Mouse (Mus musculus): ENCODE data around the gene Gckr. TPM values are rescaled to one million over a fixed set of nuclear protein-coding genes. Genes with fewer than 3 reads are reported as not detected.

Gckr gene
- polyA plus RNA-seq, 1 experiment, result not detected

- Histone ChIP-seq H3K36me3 (replicated peaks; ENCODE audit: low read length) (peaks cover 93% of the 10 kb centered on the region), H3K4me3 (replicated peaks) (no peak overlapping the region), H3K9me3 (no peaks in the 10 kb centered on the region), H3K4me1 (peaks cover 50% of the 10 kb centered on the region), H3K27me3 (replicated peaks) (no peaks in the 10 kb centered on the region)
- no peak for TF ChIP-seq GATA1 (IDR thresholded peaks at IDR 0.05; ENCODE audit: borderline replicate concordance, low read length)
Measured at GRCm38 (mm10) chr5:31255971-31256370, 41.3 kb upstream of the Gckr start.

- Histone ChIP-seq H3K27me3 (replicated peaks) (peaks cover 6% of the 10 kb centered on the region), H3K36me3 (replicated peaks; ENCODE audit: low read length) (peaks cover 93% of the 10 kb centered on the region), H3K9me3 (no peaks in the 10 kb centered on the region), H3K4me1 (peaks cover 45% of the 10 kb centered on the region), H3K4me3 (replicated peaks) (no peak overlapping the region)
- TF ChIP-seq FLI1 (IDR thresholded peaks at IDR 0.05; ENCODE audit: low read length) (no peak), GATA1 (IDR thresholded peaks at IDR 0.05; ENCODE audit: borderline replicate concordance, low read length) (no peak)
Measured at GRCm38 (mm10) chr5:31257616-31258015, 39.6 kb upstream of the Gckr start.

- no peak for TF ChIP-seq GATA1 (IDR thresholded peaks at IDR 0.05; ENCODE audit: borderline replicate concordance, low read length)
- no peak for TF ChIP-seq FLI1 (IDR thresholded peaks at IDR 0.05; ENCODE audit: low read length)
- H3K36me3 ChIP-seq (replicated peaks; ENCODE audit: low read length), result peaks cover 89% of the 10 kb centered on the region
- H3K4me1 ChIP-seq, result peaks cover 30% of the 10 kb centered on the region
- peaks cover 7% of the 10 kb centered on the region for H3K9me3 ChIP-seq
- H3K27me3 ChIP-seq (replicated peaks), result peaks cover 19% of the 10 kb centered on the region
- H3K4me3 ChIP-seq (replicated peaks), result peak overlapping the region; percentile 48
Measured at GRCm38 (mm10) chr5:31266101-31266500, 31.1 kb upstream of the Gckr start.

- peaks cover 30% of the 10 kb centered on the region for H3K4me1 ChIP-seq
- H3K9me3 ChIP-seq, result peaks cover 7% of the 10 kb centered on the region
- peaks cover 13% of the 10 kb centered on the region for H3K27me3 ChIP-seq (replicated peaks)
- TF ChIP-seq FLI1 (IDR thresholded peaks at IDR 0.05; ENCODE audit: low read length) (no peak), GATA1 (IDR thresholded peaks at IDR 0.05; ENCODE audit: borderline replicate concordance, low read length) (no peak)
- no peak overlapping the region for H3K4me3 ChIP-seq (replicated peaks)
- H3K36me3 ChIP-seq (replicated peaks; ENCODE audit: low read length), result peaks cover 85% of the 10 kb centered on the region
Measured at GRCm38 (mm10) chr5:31267686-31268085, 29.6 kb upstream of the Gckr start.

- Histone ChIP-seq H3K9me3 (peaks cover 7% of the 10 kb centered on the region), H3K27me3 (replicated peaks) (peaks cover 2% of the 10 kb centered on the region), H3K4me1 (peaks cover 9% of the 10 kb centered on the region), H3K4me3 (replicated peaks) (no peak overlapping the region), H3K36me3 (replicated peaks; ENCODE audit: low read length) (peaks cover 69% of the 10 kb centered on the region)
- no peak for TF ChIP-seq FLI1 (IDR thresholded peaks at IDR 0.05; ENCODE audit: low read length)
Measured at GRCm38 (mm10) chr5:31273018-31273417, 24.2 kb upstream of the Gckr start.

GRCm38 (mm10) chr5:31279245-31279988 lies 17.8 kb upstream of the Gckr start:
- Histone ChIP-seq H3K9me3 (no peaks in the 10 kb centered on the region), H3K4me1 (peaks cover 11% of the 10 kb centered on the region), H3K27me3 (replicated peaks) (no peaks in the 10 kb centered on the region), H3K36me3 (replicated peaks; ENCODE audit: low read length) (peaks cover 78% of the 10 kb centered on the region), H3K4me3 (replicated peaks) (no peak overlapping the region)
- TF ChIP-seq GATA1 (IDR thresholded peaks at IDR 0.05; ENCODE audit: borderline replicate concordance, low read length) (no peak), FLI1 (IDR thresholded peaks at IDR 0.05; ENCODE audit: low read length) (no peak)

- Histone ChIP-seq H3K9me3 (no peaks in the 10 kb centered on the region), H3K4me1 (peaks cover 35% of the 10 kb centered on the region), H3K27me3 (replicated peaks) (peaks cover 5% of the 10 kb centered on the region), H3K36me3 (replicated peaks; ENCODE audit: low read length) (peaks cover 36% of the 10 kb centered on the region), H3K4me3 (replicated peaks) (peak overlapping the region; percentile 62)
- TF ChIP-seq GATA1 (IDR thresholded peaks at IDR 0.05; ENCODE audit: borderline replicate concordance, low read length) (no peak), FLI1 (IDR thresholded peaks at IDR 0.05; ENCODE audit: low read length) (no peak)
Measured at GRCm38 (mm10) chr5:31288225-31288624, 9.0 kb upstream of the Gckr start.

- Histone ChIP-seq H3K4me3 (replicated peaks) (peak overlapping the region; percentile 62), H3K4me1 (peaks cover 35% of the 10 kb centered on the region), H3K9me3 (no peaks in the 10 kb centered on the region), H3K36me3 (replicated peaks; ENCODE audit: low read length) (peaks cover 32% of the 10 kb centered on the region), H3K27me3 (replicated peaks) (peaks cover 9% of the 10 kb centered on the region)
- TF ChIP-seq GATA1 (IDR thresholded peaks at IDR 0.05; ENCODE audit: borderline replicate concordance, low read length), result no peak
- TF ChIP-seq FLI1 (IDR thresholded peaks at IDR 0.05; ENCODE audit: low read length), result no peak
Measured at GRCm38 (mm10) chr5:31288655-31289054, 8.6 kb upstream of the Gckr start.

- Histone ChIP-seq H3K4me1 (peaks cover 37% of the 10 kb centered on the region), H3K27me3 (replicated peaks) (peaks cover 20% of the 10 kb centered on the region), H3K36me3 (replicated peaks; ENCODE audit: low read length) (peaks cover 22% of the 10 kb centered on the region), H3K4me3 (replicated peaks) (peak overlapping the region; percentile 97), H3K9me3 (no peaks in the 10 kb centered on the region)
- no peak for TF ChIP-seq GATA1 (IDR thresholded peaks at IDR 0.05; ENCODE audit: borderline replicate concordance, low read length)
- TF ChIP-seq FLI1 (IDR thresholded peaks at IDR 0.05; ENCODE audit: low read length), result no peak
Measured at GRCm38 (mm10) chr5:31289626-31290230, 7.5 kb upstream of the Gckr start.

Data from megakaryocyte, embryonic 14.5 days (primary cell).